Mouse (Mus musculus) right cerebral cortex, adult 2 months (tissue): ENCODE results near the gene Satb2.
A peak's percentile ranks its signal among the peaks of the same experiment; 100 is the strongest.
"Not testable (repeated sequence)": the region's sequence is repeated elsewhere in the genome, so short reads cannot be mapped to it uniquely, and the experiment has no call there.

ENCODE experiments used
- DNase-seq, 2 experiments: peaks; one replicate each; pipeline ENCODE4 v3.0.0; 2021 to 2022; ENCODE audit warnings: low spot score in 2 of 2

Satb2 gene

GRCm38 (mm10) chr1:56833984-56834900, 144.2 kb downstream of the Satb2 start:
- no peak for DNase-seq

GRCm38 (mm10) chr1:56833307-56833706, 145.1 kb downstream of the Satb2 start:
- no peak for DNase-seq

- DNase-seq = no peak
Measured at GRCm38 (mm10) chr1:56832738-56833137, 145.7 kb downstream of the Satb2 start.

GRCm38 (mm10) chr1:56822735-56823134, 155.7 kb downstream of the Satb2 start:
- DNase-seq = no peak

- DNase-seq = no peak
Measured at GRCm38 (mm10) chr1:56822025-56822424, 156.4 kb downstream of the Satb2 start.

GRCm38 (mm10) chr1:56813506-56813905, 164.9 kb downstream of the Satb2 start:
- no peak for DNase-seq

GRCm38 (mm10) chr1:56812961-56813360, 165.5 kb downstream of the Satb2 start:
- no peak for DNase-seq

GRCm38 (mm10) chr1:56811486-56811885, 167.0 kb downstream of the Satb2 start:
- DNase-seq = no peak

GRCm38 (mm10) chr1:56806006-56806405, 172.4 kb downstream of the Satb2 start:
- DNase-seq = no peak

- no peak for DNase-seq
Measured at GRCm38 (mm10) chr1:56800611-56801010, 177.8 kb downstream of the Satb2 start.

- DNase-seq = no peak
Measured at GRCm38 (mm10) chr1:56795016-56795608, 183.3 kb downstream of the Satb2 start.

GRCm38 (mm10) chr1:56789641-56790040, 188.8 kb downstream of the Satb2 start:
- no peak for DNase-seq

- not testable (repeated sequence) for DNase-seq
Measured at GRCm38 (mm10) chr1:56782139-56782538, 196.3 kb downstream of the Satb2 start.

GRCm38 (mm10) chr1:56764205-56764604, 214.2 kb downstream of the Satb2 start:
- no peak for DNase-seq

GRCm38 (mm10) chr1:56761512-56761911, 216.9 kb downstream of the Satb2 start:
- DNase-seq = no peak

- no peak for DNase-seq
Measured at GRCm38 (mm10) chr1:56753283-56753682, 225.2 kb downstream of the Satb2 start.

- peak in 1 of 2 experiments; percentile 12 for DNase-seq
Measured at GRCm38 (mm10) chr1:56750693-56751092, 227.8 kb downstream of the Satb2 start.

GRCm38 (mm10) chr1:56749629-56750311, 228.7 kb downstream of the Satb2 start:
- DNase-seq = no peak

- no peak for DNase-seq
Measured at GRCm38 (mm10) chr1:56748876-56749493, 229.5 kb downstream of the Satb2 start.
